Mouse (Mus musculus): ENCODE measurements at regions not wholly inside any gene's neighbourhood (a gene's known extent, or its start where the extent isn't known, plus 50 kb on each side); places are given as distances from the start of the nearest gene placed in this dataset.
"Not testable (repeated sequence)": the region's sequence is repeated elsewhere in the genome, so short reads cannot be mapped to it uniquely, and the experiment has no call there.

DNA sequence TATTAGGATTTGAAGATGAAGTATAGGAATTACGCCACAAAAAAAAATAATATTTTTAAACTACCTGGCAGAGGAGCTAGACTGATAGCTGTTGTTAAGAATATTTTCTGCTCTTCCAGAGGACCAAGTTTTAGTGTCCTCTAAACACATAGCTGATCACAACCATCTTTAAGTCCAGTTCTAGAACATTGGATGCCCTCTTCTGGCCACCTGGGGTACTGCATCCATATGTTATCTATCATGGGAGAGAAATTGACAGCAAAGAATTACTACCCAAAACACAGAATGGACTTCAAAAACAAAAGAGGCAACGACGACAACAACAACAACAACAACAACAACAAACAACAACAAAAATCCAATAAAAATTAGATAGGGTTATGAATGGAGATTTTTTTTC, 71.0 kb upstream of the Prl4a1 start:
- intact Hi-C loops (cut with DNase I): no loop called here
- DNase-seq: peak; percentile 45

DNA sequence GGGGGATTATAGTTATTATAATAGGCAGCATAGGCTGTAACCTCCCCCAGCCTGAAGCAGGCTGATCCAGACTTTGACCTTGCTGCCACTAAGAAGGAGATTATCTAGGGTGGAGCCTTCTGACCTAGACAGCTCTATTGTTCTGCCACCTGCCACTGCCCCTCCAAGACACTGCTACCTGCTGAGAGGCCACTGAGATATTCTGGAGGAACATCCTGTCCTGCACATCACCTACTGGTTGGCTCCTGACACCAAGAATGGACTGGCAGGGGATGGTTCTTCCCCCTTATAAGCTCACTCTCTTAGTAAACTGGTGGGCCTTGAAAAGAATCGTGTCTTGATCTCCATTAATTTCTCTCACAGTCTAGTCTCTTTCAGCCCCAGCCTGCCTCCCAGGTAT, 55.6 kb upstream of the Prl4a1 start:
- intact Hi-C loops (cut with DNase I); DNase-seq: not testable (repeated sequence)

DNA sequence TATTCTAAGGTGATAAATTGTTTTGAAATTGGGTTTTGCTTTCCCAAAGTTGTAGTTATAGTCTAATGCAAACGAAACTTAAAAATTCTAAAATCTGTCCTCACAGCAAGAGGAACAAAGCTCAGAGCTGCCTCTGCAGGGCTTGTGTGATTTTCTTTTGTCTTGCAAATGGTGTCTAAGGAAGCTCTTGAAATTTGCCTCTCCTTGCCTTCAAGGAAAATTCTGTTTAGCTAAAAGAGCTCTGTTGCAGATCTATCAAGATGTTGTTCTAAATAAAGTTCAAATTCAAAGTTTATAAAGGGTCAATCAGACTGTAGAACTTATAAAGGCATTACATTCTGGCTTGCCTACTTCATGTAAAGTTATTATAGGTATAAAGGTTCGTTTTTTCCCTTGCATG, 53.6 kb upstream of the Prl4a1 start:
- intact Hi-C loops (cut with DNase I); DNase-seq: not testable (repeated sequence)

DNA sequence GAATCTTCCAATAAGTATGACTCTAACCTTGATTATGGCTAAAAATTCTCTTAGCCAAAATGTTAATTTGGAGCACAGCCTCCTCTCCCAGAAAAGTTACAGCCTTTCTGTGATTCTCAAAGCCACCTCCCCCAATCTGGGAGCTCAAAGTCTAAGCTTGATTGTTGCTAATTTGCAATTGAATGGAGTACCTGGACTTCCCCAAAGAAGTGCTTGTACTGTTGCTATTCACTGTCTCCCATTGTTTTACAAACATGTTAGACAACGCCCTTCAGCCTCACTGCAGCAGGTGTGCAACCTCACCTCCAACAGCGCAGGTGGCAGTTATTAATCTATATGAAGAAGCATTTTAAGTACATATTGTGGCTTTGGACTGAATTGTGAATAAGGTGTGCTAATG, 50.0 kb upstream of the Prl4a1 start:
- intact Hi-C loops (cut with DNase I); DNase-seq: not testable (repeated sequence)
